Mouse (Mus musculus) CH12.LX (cell line): ENCODE measurements around the gene Acyp2. TPM values are rescaled to one million over a fixed set of nuclear protein-coding genes. Genes with fewer than 3 reads are reported as not detected.

Experiments used
- DNase-seq: peaks from one replicate; pipeline ENCODE4 v3.0.0-alpha.2; 2013; ENCODE audit errors: extremely low read depth
- H3K27ac ChIP-seq: 2 replicates; pipeline ENCODE4 v1.5.1; 2012; ENCODE audit warnings: low read depth, mild to moderate bottlenecking, control low read depth, moderate library complexity; ENCODE audit not compliant: insufficient read depth
- H3K27me3 ChIP-seq: replicated peaks from 2 replicates; pipeline ENCODE3; 2012; ENCODE audit warnings: inconsistent platforms
- H3K36me3 ChIP-seq, 2 experiments: replicated peaks in 1 of 2; 2 replicates each; pipeline versions ENCODE3 to v1.6.1; 2012; ENCODE audit warnings: inconsistent platforms in 1 of 2, low read length in 1 of 2, mild to moderate bottlenecking in 1 of 2, mixed read lengths in 1 of 2, moderate library complexity in 1 of 2; ENCODE audit not compliant: control insufficient read depth in 1 of 2, insufficient read depth in 1 of 2
- H3K4me1 ChIP-seq, 2 experiments: 2 replicates each; pipeline ENCODE4 v1.6.1; 2012; ENCODE audit warnings: inconsistent platforms in 1 of 2, moderate library complexity in 1 of 2; ENCODE audit not compliant: insufficient read depth in 2 of 2, control insufficient read depth in 1 of 2
- H3K4me2 ChIP-seq: 2 replicates; pipeline ENCODE4 v1.6.1; 2012; ENCODE audit warnings: low read depth, mild to moderate bottlenecking, control low read depth; ENCODE audit not compliant: poor library complexity, insufficient read depth, severe bottlenecking
- H3K4me3 ChIP-seq, 3 experiments: fragments of 150-350 bp in 1 of 3; sonication (generic) in 1 of 3; replicated peaks in 1 of 3; 2 replicates each; pipeline versions ENCODE3 to v1.5.1; 2011 to 2012; ENCODE audit warnings: low read depth in 2 of 3, low read length in 2 of 3, mild to moderate bottlenecking in 2 of 3, moderate library complexity in 2 of 3, control low read depth in 1 of 3, improper control_type of control experiment in 1 of 3, inconsistent platforms in 1 of 3, mixed read lengths in 1 of 3; ENCODE audit not compliant: poor library complexity in 1 of 3
- H3K79me2 ChIP-seq: replicated peaks from 2 replicates; pipeline ENCODE4 v1.6.1; 2012; ENCODE audit warnings: mild to moderate bottlenecking, moderate library complexity; ENCODE audit not compliant: control insufficient read depth, poor library complexity, insufficient read depth, severe bottlenecking; ENCODE audit errors: extremely low read depth
- H3K9ac ChIP-seq: 2 replicates; pipeline ENCODE4 v1.6.1; 2012; ENCODE audit warnings: low read depth, mild to moderate bottlenecking, control low read depth, moderate library complexity; ENCODE audit not compliant: insufficient read depth
- H3K9me3 ChIP-seq: replicated peaks from 2 replicates; pipeline ENCODE3; 2012; ENCODE audit warnings: low read length, inconsistent platforms, mixed read lengths
- BHLHE40 ChIP-seq: IDR thresholded peaks from 2 replicates; pipeline ENCODE4 v1.6.1; 2011; ENCODE audit warnings: mild to moderate bottlenecking, low read depth, low read length, improper control_type of control experiment
- CHD2 ChIP-seq: IDR thresholded peaks from 2 replicates; pipeline ENCODE4 v1.6.1; 2011; ENCODE audit warnings: low read length, improper control_type of control experiment
- E2F4 ChIP-seq: IDR thresholded peaks from 2 replicates; pipeline ENCODE4 v1.6.1; 2011; ENCODE audit warnings: low read depth, low read length, improper control_type of control experiment; ENCODE audit not compliant: insufficient replicate concordance
- ELF1 ChIP-seq: IDR thresholded peaks from 2 replicates; pipeline ENCODE4 v1.6.1; 2014; ENCODE audit warnings: low read depth, mild to moderate bottlenecking, inconsistent platforms, low read length, improper control_type of control experiment
- EP300 ChIP-seq: IDR thresholded peaks from 2 replicates; pipeline ENCODE4 v1.6.1; 2011; ENCODE audit warnings: low read length, improper control_type of control experiment
- ETS1 ChIP-seq: conservative IDR thresholded peaks from 2 replicates; pipeline ENCODE4 v1.6.1; 2012; ENCODE audit warnings: low read depth, mild to moderate bottlenecking, inconsistent platforms, low read length, improper control_type of control experiment, moderate library complexity
- IRF4 ChIP-seq: IDR thresholded peaks from 2 replicates; pipeline ENCODE4 v1.6.1; 2014; ENCODE audit warnings: low read depth, mild to moderate bottlenecking, inconsistent platforms, low read length, improper control_type of control experiment
- JUN ChIP-seq: IDR thresholded peaks from 2 replicates; pipeline ENCODE4 v1.6.1; 2011; ENCODE audit warnings: low read depth, mild to moderate bottlenecking, low read length, improper control_type of control experiment, moderate library complexity; ENCODE audit not compliant: insufficient read depth
- KAT2A ChIP-seq: IDR thresholded peaks from 2 replicates; pipeline ENCODE4 v1.6.1; 2012; ENCODE audit warnings: low read length, improper control_type of control experiment, inconsistent platforms; ENCODE audit not compliant: insufficient replicate concordance
- MAFK ChIP-seq: IDR thresholded peaks from 2 replicates; pipeline ENCODE4 v1.6.1; 2011; ENCODE audit warnings: low read length, improper control_type of control experiment; ENCODE audit not compliant: insufficient replicate concordance
- MAZ ChIP-seq: IDR thresholded peaks from 2 replicates; pipeline ENCODE4 v1.6.1; 2012; ENCODE audit warnings: low read depth, mild to moderate bottlenecking, inconsistent platforms, low read length, improper control_type of control experiment, moderate library complexity
- MEF2A ChIP-seq: IDR thresholded peaks from 2 replicates; pipeline ENCODE4 v1.6.1; 2014; ENCODE audit warnings: low read depth, mild to moderate bottlenecking, inconsistent platforms, low read length, improper control_type of control experiment, borderline replicate concordance
- MXI1 ChIP-seq: IDR thresholded peaks from 2 replicates; pipeline ENCODE4 v1.6.1; 2011; ENCODE audit warnings: mild to moderate bottlenecking, low read depth, low read length, improper control_type of control experiment
- POLR2A ChIP-seq: IDR thresholded peaks from 2 replicates; pipeline ENCODE4 v1.6.1; 2011; ENCODE audit warnings: low read depth, mild to moderate bottlenecking, improper control_type of control experiment, low read length
- POLR2AphosphoS2 ChIP-seq: IDR thresholded peaks from 2 replicates; pipeline ENCODE4 v1.6.1; 2011; ENCODE audit warnings: low read depth, low read length, improper control_type of control experiment
- RAD21 ChIP-seq: IDR thresholded peaks from 2 replicates; pipeline ENCODE4 v1.6.1; 2011; ENCODE audit warnings: low read depth, mild to moderate bottlenecking, low read length, improper control_type of control experiment, moderate library complexity
- RCOR1 ChIP-seq: conservative IDR thresholded peaks from 2 replicates; pipeline ENCODE4 v1.6.1; 2012; ENCODE audit warnings: low read depth, mild to moderate bottlenecking, inconsistent platforms, low read length, improper control_type of control experiment
- SIN3A ChIP-seq: IDR thresholded peaks from 2 replicates; pipeline ENCODE4 v1.6.1; 2012; ENCODE audit warnings: low read length, improper control_type of control experiment, inconsistent platforms
- TCF12 ChIP-seq: IDR thresholded peaks from 2 replicates; pipeline ENCODE4 v1.6.1; 2014; ENCODE audit warnings: low read depth, mild to moderate bottlenecking, inconsistent platforms, low read length, improper control_type of control experiment
- UBTF ChIP-seq: IDR thresholded peaks from 2 replicates; pipeline ENCODE4 v1.6.1; 2012; ENCODE audit warnings: low read depth, mild to moderate bottlenecking, inconsistent platforms, low read length, improper control_type of control experiment, moderate library complexity
- USF1 ChIP-seq: IDR thresholded peaks from 2 replicates; pipeline ENCODE4 v1.6.1; 2014; ENCODE audit warnings: low read depth, mild to moderate bottlenecking, inconsistent platforms, low read length, improper control_type of control experiment
- ZKSCAN1 ChIP-seq: IDR thresholded peaks from 2 replicates; pipeline ENCODE4 v1.6.1; 2012; ENCODE audit warnings: low read depth, inconsistent platforms, low read length, improper control_type of control experiment, borderline replicate concordance
- dilution Hi-C: fragments of 300-500 bp; cut with MboI; formaldehyde crosslinking; loops from 2 replicates; pipeline ENCODE4 v1.14.3; 2020; ENCODE audit warnings: low sequenced_read_pairs; ENCODE audit not compliant: extremely low pct_unique_long_range_greater_than_20kb, extremely low pct_ligation_motif_present
- in situ Hi-C: fragments of 300-500 bp; cut with MboI; formaldehyde crosslinking; loops from 3 replicates; pipeline ENCODE4 v1.14.3; 2019; ENCODE audit warnings: low sequenced_read_pairs, low pct_ligation_motif_present, low pct_unique_long_range_greater_than_20kb, mixed read lengths
- polyA plus RNA-seq: library from polyadenylated mRNA; unstranded; fragments of >175 nt; gene quantifications from 2 replicates; pipeline ENCODE4 v1.2.1, GENCODE M21; 2012; ENCODE audit warnings: low read depth; ENCODE audit not compliant: insufficient read length
- total RNA-seq, 2 experiments: library from RNA; depleted of rRNA; stranded (reverse); fragments of 300-350 nt in 1 of 2; fragments of >200 nt in 1 of 2; gene quantifications; 2 replicates each; pipeline ENCODE4 v1.2.3; 2012 to 2014

The Acyp2 gene
- total and polyA plus RNA-seq, 3 experiments = 0.17 to 3.1 (median 1.7) TPM

- Histone ChIP-seq H3K4me1 (no peaks in the 10 kb centered on the region), H3K4me3 (no peak overlapping the region), H3K27ac (no peak overlapping the region), H3K79me2 (no peaks in the 10 kb centered on the region), H3K27me3 (no peaks in the 10 kb centered on the region), H3K9ac (no peak overlapping the region), H3K4me2 (no peak overlapping the region), H3K36me3 (no peaks in the 10 kb centered on the region), H3K9me3 (peaks cover 11% of the 10 kb centered on the region)
- in situ Hi-C loops = no loop called here
- no peak for TF ChIP-seq UBTF
- no peak for TF ChIP-seq MXI1
- TF ChIP-seq ETS1 = no peak
- no peak for TF ChIP-seq MAFK
- TF ChIP-seq JUN = no peak
- no peak for TF ChIP-seq TCF12
- no peak for TF ChIP-seq RAD21
- TF ChIP-seq MEF2A = no peak
- no peak for TF ChIP-seq USF1
- TF ChIP-seq CHD2 = no peak
- no peak for TF ChIP-seq MAZ
- no peak for TF ChIP-seq BHLHE40
- no peak for TF ChIP-seq ELF1
- no peak for TF ChIP-seq SIN3A
- no peak for TF ChIP-seq RCOR1
- no peak for TF ChIP-seq ZKSCAN1
- TF ChIP-seq KAT2A = no peak
- TF ChIP-seq EP300 = no peak
- TF ChIP-seq POLR2A = no peak
- dilution Hi-C loops = no loop called here
- DNase-seq = no peak
Observed at GRCm38 (mm10) chr11:30491515-30492260, 157.7 kb downstream of the Acyp2 start.

DNA sequence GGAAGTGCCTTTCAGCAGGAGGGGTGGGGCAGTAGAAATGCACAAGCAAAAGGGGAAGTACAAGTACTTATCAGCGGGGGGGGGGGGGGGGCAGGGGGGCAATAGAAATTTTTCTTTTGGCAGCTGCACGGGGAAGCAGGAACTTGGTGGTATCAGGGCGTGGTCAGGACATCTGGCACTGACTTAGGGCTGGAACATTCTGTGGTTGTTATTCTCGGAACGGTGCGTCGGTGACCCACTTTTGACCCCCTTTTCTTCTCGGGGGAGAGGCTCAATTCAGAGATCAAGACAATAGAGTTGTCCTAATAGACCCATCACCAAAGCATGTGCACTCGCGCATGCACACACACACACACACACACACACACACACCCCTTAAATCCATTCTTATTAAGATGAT is 161.2 kb downstream of the Acyp2 start:
- dilution Hi-C loops = no loop called here
- TF ChIP-seq RAD21 (no peak), BHLHE40 (no peak), JUN (no peak), POLR2AphosphoS2 (no peak), RCOR1 (no peak), IRF4 (no peak), E2F4 (no peak), POLR2A (no peak)
- Histone ChIP-seq H3K4me2 (no peak overlapping the region), H3K27ac (no peak overlapping the region), H3K27me3 (no peaks in the 10 kb centered on the region), H3K9ac (no peak overlapping the region), H3K4me1 (peaks cover 0 to 3% of the 10 kb centered on the region in 2 experiments; a peak in 1 of 4 replicates), H3K36me3 (no peaks in the 10 kb centered on the region), H3K4me3 (no peak overlapping the region), H3K9me3 (peaks cover 7% of the 10 kb centered on the region), H3K79me2 (no peaks in the 10 kb centered on the region)
- in situ Hi-C loops = no loop called here
- DNase-seq = no peak
